Mouse (Mus musculus): ENCODE measurements at regions not wholly inside any gene's neighbourhood (a gene's known extent, or its start where the extent isn't known, plus 50 kb on each side); places are given as distances from the start of the nearest gene placed in this dataset.

GRCm38 (mm10) chr13:111373801-111374200, 116.1 kb downstream of the Gpbp1 start:
- DNase-seq (ENCODE audit: low spot score in 2 of 2): no peak
- intact Hi-C loops (cut with DNase I): no loop called here
